Mouse (Mus musculus) forebrain, embryonic 12.5 days (tissue): ENCODE results near the gene Gm10638. TPM values are rescaled to one million over a fixed set of nuclear protein-coding genes. Genes with fewer than 3 reads are reported as not detected.
A peak's percentile ranks its signal among the peaks of the same experiment; 100 is the strongest.

ENCODE experiments used
- ATAC-seq: fragments of 200-750 bp; cut with Nextera tagmentation; 2 replicates; pipeline ENCODE4 v1.8.0; 2017; ENCODE audit warnings: moderate TSS enrichment; ENCODE audit not compliant: low FRiP score
- H3K27ac ChIP-seq: fragments of 300-500 bp; sonication (generic); 2 replicates; pipeline ENCODE4 v1.5.1; 2016; ENCODE audit warnings: mild to moderate bottlenecking
- H3K27me3 ChIP-seq: fragments of 300-500 bp; sonication (generic); 2 replicates; pipeline ENCODE4 v1.6.1; 2016; ENCODE audit warnings: mild to moderate bottlenecking
- H3K36me3 ChIP-seq: fragments of 300-500 bp; sonication (generic); replicated peaks from 2 replicates; pipeline ENCODE4 v1.6.1; 2016; ENCODE audit warnings: mild to moderate bottlenecking
- H3K4me1 ChIP-seq: fragments of 300-500 bp; sonication (generic); 2 replicates; pipeline ENCODE4 v1.6.1; 2016
- H3K4me2 ChIP-seq: fragments of 300-500 bp; sonication (generic); 2 replicates; pipeline ENCODE4 v1.6.1; 2016; ENCODE audit warnings: mild to moderate bottlenecking, moderate library complexity
- H3K4me3 ChIP-seq: fragments of 300-500 bp; sonication (generic); replicated peaks from 2 replicates; pipeline ENCODE4 v1.5.1; 2016; ENCODE audit warnings: mild to moderate bottlenecking
- H3K9ac ChIP-seq: fragments of 300-500 bp; sonication (generic); 2 replicates; pipeline ENCODE4 v1.6.1; 2016; ENCODE audit warnings: mild to moderate bottlenecking
- H3K9me3 ChIP-seq: fragments of 300-500 bp; sonication (generic); 2 replicates; pipeline ENCODE4 v1.6.1; 2016
- WGBS: fragments of 180-500 bp; shearing (Covaris S2); methylation state at CpG from one replicate; pipeline ENCODE4 v1.1.7; 2016; 5-methylcytosine and 5-hydroxymethylcytosine counted together
- polyA plus RNA-seq: library from polyadenylated mRNA; unstranded; fragments of >200 nt; fragmentation: Nextera tagmentation; extraction: Ambion mirVana; gene quantifications from 2 replicates; pipeline ENCODE4 v1.2.1, GENCODE M21; 2016

Gene Gm10638
- polyA plus RNA-seq, 1 experiment from 2014 or later, result 10.1 TPM

GRCm38 (mm10) chr8:86768499-86768898 lies 23.0 kb downstream of the Gm10638 start:
- H3K4me3 ChIP-seq, result no peak overlapping the region
- H3K4me1 ChIP-seq, result no peaks in the 10 kb centered on the region
- no peaks in the 10 kb centered on the region for H3K36me3 ChIP-seq
- no peak overlapping the region for H3K27ac ChIP-seq
- 77% methylated on average over 5 of the region's 5 CpGs for WGBS
- H3K9ac ChIP-seq, result no peak overlapping the region
- no peak for ATAC-seq
- no peaks in the 10 kb centered on the region; the same call in 1 of the 2 replicates for H3K27me3 ChIP-seq
- no peak overlapping the region for H3K4me2 ChIP-seq
- no peaks in the 10 kb centered on the region for H3K9me3 ChIP-seq

GRCm38 (mm10) chr8:86769945-86770715 lies 24.6 kb downstream of the Gm10638 start:
- no peaks in the 10 kb centered on the region for H3K4me1 ChIP-seq
- WGBS, result 77% methylated on average over 1 of the region's 1 CpGs
- no peak overlapping the region for H3K4me3 ChIP-seq
- no peak for ATAC-seq
- no peak overlapping the region for H3K4me2 ChIP-seq
- H3K9me3 ChIP-seq, result no peaks in the 10 kb centered on the region
- H3K27ac ChIP-seq, result no peak overlapping the region
- no peaks in the 10 kb centered on the region; the same call in 1 of the 2 replicates for H3K27me3 ChIP-seq
- no peak overlapping the region for H3K9ac ChIP-seq
- H3K36me3 ChIP-seq, result no peaks in the 10 kb centered on the region

- H3K4me3 ChIP-seq, result no peak overlapping the region
- no peaks in the 10 kb centered on the region for H3K36me3 ChIP-seq
- no peaks in the 10 kb centered on the region for H3K4me1 ChIP-seq
- H3K4me2 ChIP-seq, result no peak overlapping the region
- H3K9ac ChIP-seq, result no peak overlapping the region
- WGBS, result 87% methylated on average over 8 of the region's 8 CpGs
- no peak for ATAC-seq
- no peaks in the 10 kb centered on the region for H3K27me3 ChIP-seq
- no peaks in the 10 kb centered on the region for H3K9me3 ChIP-seq
- H3K27ac ChIP-seq, result no peak overlapping the region
These were observed 33.7 kb downstream of the Gm10638 start for GRCm38 (mm10) chr8:86779207-86779606.

DNA sequence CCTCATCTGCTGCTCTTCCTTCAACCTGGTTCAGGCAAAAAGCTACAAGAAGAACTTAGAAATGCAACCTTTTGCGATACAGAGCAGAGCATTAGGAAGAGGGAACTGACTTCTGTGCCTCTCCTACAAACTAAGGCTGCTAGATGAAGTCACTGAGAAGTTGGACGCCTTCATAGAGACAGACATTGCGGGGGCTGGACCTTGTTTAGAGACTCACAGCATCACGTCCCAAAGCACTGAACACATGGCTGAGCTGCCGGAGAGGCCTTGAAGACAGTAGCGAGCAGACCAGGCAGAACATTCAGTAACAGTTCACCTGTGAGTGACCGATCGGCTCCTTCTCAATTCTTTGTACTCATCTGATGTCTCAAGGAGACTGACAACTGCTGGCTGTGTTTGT lies 35.6 kb downstream of the Gm10638 start:
- H3K4me1 ChIP-seq, result no peaks in the 10 kb centered on the region
- no peak for ATAC-seq
- H3K27ac ChIP-seq, result no peak overlapping the region

GRCm38 (mm10) chr8:86786498-86786897 lies 41.0 kb downstream of the Gm10638 start:
- Histone ChIP-seq H3K27ac (no peak overlapping the region), H3K27me3 (no peaks in the 10 kb centered on the region), H3K9me3 (no peaks in the 10 kb centered on the region), H3K4me3 (no peak overlapping the region), H3K4me1 (no peaks in the 10 kb centered on the region), H3K36me3 (no peaks in the 10 kb centered on the region), H3K9ac (no peak overlapping the region), H3K4me2 (no peak overlapping the region)
- no peak for ATAC-seq
- 62% methylated on average over 5 of the region's 5 CpGs for WGBS

More for the DNA sequence above, 35.6 kb downstream of the Gm10638 start:
- 91% methylated on average over 8 of the region's 8 CpGs for WGBS
- Histone ChIP-seq H3K9ac (no peak overlapping the region), H3K9me3 (no peaks in the 10 kb centered on the region), H3K4me3 (no peak overlapping the region), H3K36me3 (no peaks in the 10 kb centered on the region), H3K27me3 (no peaks in the 10 kb centered on the region), H3K4me2 (no peak overlapping the region)

- Histone ChIP-seq H3K36me3 (no peaks in the 10 kb centered on the region), H3K4me2 (no peak overlapping the region), H3K27me3 (no peaks in the 10 kb centered on the region), H3K9ac (no peak overlapping the region), H3K4me3 (no peak overlapping the region), H3K27ac (0 out of 2 replicates have a peak overlapping the region, but pooled peaks have one; percentile 31), H3K9me3 (no peaks in the 10 kb centered on the region), H3K4me1 (no peaks in the 10 kb centered on the region)
- 87% methylated on average over 12 of the region's 12 CpGs for WGBS
- ATAC-seq, result no peak
These were observed 42.5 kb downstream of the Gm10638 start for GRCm38 (mm10) chr8:86787891-86788420.

DNA sequence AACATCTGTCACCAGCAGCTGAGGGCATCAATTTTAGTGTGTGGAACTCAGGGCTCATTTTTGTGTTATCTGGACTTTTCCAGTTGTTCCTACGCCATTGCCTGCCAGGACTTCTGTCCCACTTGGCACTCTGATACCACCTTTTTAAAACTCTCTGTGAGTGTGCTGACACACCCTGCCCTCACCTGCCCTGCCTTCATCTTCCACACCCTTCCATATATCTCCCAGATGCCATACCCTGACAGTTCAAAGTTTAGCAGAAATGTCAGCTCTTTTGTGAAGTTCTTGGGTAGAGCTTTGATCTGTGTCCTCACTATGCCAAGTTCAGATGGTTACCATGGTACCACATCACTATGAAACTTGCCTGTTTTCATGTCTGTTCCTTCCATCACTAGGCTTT lies 44.1 kb downstream of the Gm10638 start:
- no peak for ATAC-seq
- H3K4me3 ChIP-seq, result no peak overlapping the region
- no peaks in the 10 kb centered on the region for H3K36me3 ChIP-seq
- WGBS, result 100% methylated on average over 1 of the region's 1 CpGs
- H3K9ac ChIP-seq, result no peak overlapping the region
- no peaks in the 10 kb centered on the region for H3K4me1 ChIP-seq
- H3K27me3 ChIP-seq, result no peaks in the 10 kb centered on the region
- no peak overlapping the region for H3K4me2 ChIP-seq
- no peaks in the 10 kb centered on the region for H3K9me3 ChIP-seq
- H3K27ac ChIP-seq, result no peak overlapping the region

DNA sequence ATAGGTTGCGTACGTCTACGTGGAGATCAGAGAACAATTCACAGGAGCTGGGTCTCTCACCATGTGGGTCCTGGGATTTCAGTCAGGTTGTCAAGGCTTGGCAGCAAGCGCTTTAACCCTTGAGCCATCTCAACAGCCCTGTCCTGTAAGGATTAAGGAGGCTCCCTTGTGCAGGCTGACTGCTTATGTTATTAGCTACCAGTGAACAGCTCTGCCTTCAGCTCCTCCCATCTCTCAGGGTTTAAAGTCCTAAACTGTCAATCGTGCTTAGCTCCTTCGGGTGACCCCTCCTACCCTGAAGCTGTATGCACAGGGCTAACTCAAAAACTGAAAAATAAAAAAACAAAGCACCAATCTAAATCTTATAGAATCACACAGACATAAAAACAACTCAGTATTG lies 46.0 kb downstream of the Gm10638 start:
- no peak overlapping the region for H3K4me3 ChIP-seq
- ATAC-seq, result no peak
- H3K4me2 ChIP-seq, result no peak overlapping the region
- no peaks in the 10 kb centered on the region for H3K27me3 ChIP-seq
- no peak overlapping the region for H3K9ac ChIP-seq
- no peak overlapping the region for H3K27ac ChIP-seq
- H3K9me3 ChIP-seq, result no peaks in the 10 kb centered on the region
- H3K4me1 ChIP-seq, result no peaks in the 10 kb centered on the region
- H3K36me3 ChIP-seq, result no peaks in the 10 kb centered on the region
- WGBS, result 74% methylated on average over 6 of the region's 6 CpGs

GRCm38 (mm10) chr8:86794716-86795115 lies 49.2 kb downstream of the Gm10638 start:
- Histone ChIP-seq H3K27me3 (no peaks in the 10 kb centered on the region), H3K9me3 (no peaks in the 10 kb centered on the region), H3K4me2 (no peak overlapping the region), H3K36me3 (no peaks in the 10 kb centered on the region), H3K9ac (no peak overlapping the region), H3K27ac (no peak overlapping the region), H3K4me3 (no peak overlapping the region), H3K4me1 (no peaks in the 10 kb centered on the region)
- 57% methylated on average over 6 of the region's 6 CpGs for WGBS
- ATAC-seq, result no peak

Other genes with a start within 250 kb of the Gm10638 start
- gene Abcc12, start 165.0 kb upstream of the Gm10638 start, polyA plus RNA-seq, result 0.26 TPM in 1 of 2 replicates, not detected in the other
- 70.3 and 75.0 TPM in 2 replicates for gene Lonp2, start 121.7 kb upstream of the Gm10638 start, polyA plus RNA-seq
- 92.0 and 95.3 TPM in 2 replicates for gene Siah1a, start 235 bp downstream of the Gm10638 start, polyA plus RNA-seq
- 12.4 and 12.7 TPM in 2 replicates for gene N4bp1, start 139.6 kb downstream of the Gm10638 start, polyA plus RNA-seq